Mouse (Mus musculus): ENCODE results near the gene Suclg2.

GRCm38 (mm10) chr6:95621821-95622220 lies 96.8 kb downstream of the Suclg2 start:
- TF ChIP-seq CTCF (IDR thresholded peaks at IDR 0.05; ENCODE audit: low read depth, low read length) (no peak), POLR2A (IDR thresholded peaks at IDR 0.05; ENCODE audit: insufficient read depth, low read length) (no peak), EP300 (IDR thresholded peaks at IDR 0.05; ENCODE audit: insufficient read depth, low read depth, low read length) (no peak)

Measured in ES-Bruce4 (cell line).